Mouse (Mus musculus) testis, adult 2 months (tissue): ENCODE results near the gene Tacc3.

Experiments used
- CTCF ChIP-seq: fragments of 200-500 bp; IDR thresholded peaks from 2 replicates; pipeline ENCODE4 v1.5.1; 2012; ENCODE audit warnings: low read depth, mild to moderate bottlenecking, inconsistent platforms, low read length, moderate library complexity; ENCODE audit not compliant: control insufficient read depth, insufficient read depth, insufficient replicate concordance
- POLR2A ChIP-seq: fragments of 200-500 bp; IDR thresholded peaks from 2 replicates; pipeline ENCODE4 v1.6.1; 2012; ENCODE audit warnings: low read depth, mild to moderate bottlenecking, inconsistent platforms, low read length, moderate library complexity; ENCODE audit not compliant: control insufficient read depth

- TF ChIP-seq CTCF (no peak), POLR2A (no peak)
These were observed 27.0 kb downstream of the Tacc3 start for GRCm38 (mm10) chr5:33684932-33685331.
